Mouse (Mus musculus) cerebellum, postnatal 36 days (tissue): ENCODE data around the gene Krt13.

ENCODE experiments used
- DNase-seq, 2 experiments: peaks; one replicate each; pipeline ENCODE4 v3.0.0; 2021 to 2022; ENCODE audit warnings: mixed read lengths in 2 of 2

The Krt13 gene

DNA sequence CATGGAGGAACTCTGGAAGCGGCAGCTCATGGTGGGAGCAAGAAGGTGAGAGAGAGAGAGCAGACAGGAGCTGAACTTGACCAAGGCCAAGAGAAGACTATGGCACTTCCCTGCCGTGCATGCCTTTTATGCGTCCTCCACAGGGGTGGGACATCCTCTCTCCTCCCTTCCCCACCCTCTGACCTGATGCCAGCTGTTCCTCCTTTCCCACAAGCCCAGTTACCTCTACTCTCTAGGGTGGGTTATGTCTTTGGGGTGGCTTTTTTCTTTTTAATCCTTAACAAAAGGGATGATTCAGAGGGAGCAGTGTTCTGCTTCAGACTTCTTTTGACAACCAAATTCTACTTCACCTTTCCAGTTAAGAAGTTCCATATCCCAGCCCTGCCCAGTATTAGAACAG lies at the start of gene Krt13:
Gene Krt13 (minus strand): TSS at position 101 of the 400 bp plus-strand sequence.
- no peak for DNase-seq

DNA sequence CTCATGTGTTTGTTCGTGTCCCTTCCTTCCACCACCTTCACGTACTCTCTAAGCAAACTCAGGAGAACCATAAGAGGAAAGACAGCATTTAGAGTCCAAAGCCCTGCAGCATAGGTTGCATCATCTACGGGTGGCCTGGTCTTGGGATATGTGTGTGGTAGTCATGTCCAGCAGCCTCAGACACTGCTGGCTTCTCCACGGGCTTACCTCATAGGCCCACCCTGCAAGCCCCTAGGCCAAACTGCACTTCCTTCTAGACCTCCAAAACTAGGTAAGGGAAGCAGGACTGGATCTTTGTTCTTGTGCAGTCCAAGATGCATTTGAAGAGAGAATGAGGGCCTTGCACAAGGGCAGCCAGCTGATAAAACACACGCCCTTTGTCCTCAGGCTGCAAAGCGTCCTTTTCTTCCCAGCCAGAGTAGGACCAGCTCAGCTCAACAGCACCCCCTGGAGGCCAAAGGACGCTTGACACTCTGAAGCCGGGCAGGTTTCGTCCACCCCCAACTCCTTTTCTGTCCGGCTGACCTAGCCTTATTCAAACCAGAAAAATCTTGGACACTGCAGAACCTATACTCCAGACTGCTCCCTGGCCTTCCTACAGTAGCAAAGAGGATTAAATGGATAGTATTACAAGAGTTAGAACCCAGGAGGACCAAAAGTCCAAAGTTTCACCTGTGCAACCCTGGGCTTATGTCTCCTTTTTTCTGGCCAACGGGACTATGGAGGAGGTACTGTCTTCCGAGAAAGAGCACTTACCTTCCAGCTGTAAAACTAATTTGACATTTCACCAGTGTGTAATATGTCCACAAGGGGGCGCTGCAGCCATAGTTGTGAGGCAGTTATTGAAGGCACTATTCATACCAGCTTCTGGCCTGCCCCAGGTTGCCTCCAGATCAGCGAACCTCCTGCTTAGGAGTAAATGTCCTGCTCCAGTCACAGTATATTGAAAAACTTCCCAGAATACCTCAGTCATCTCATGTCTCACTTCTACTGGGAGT lies 47.7 kb upstream of the Krt13 start:
- DNase-seq, result peak; percentile 53 to 58

DNA sequence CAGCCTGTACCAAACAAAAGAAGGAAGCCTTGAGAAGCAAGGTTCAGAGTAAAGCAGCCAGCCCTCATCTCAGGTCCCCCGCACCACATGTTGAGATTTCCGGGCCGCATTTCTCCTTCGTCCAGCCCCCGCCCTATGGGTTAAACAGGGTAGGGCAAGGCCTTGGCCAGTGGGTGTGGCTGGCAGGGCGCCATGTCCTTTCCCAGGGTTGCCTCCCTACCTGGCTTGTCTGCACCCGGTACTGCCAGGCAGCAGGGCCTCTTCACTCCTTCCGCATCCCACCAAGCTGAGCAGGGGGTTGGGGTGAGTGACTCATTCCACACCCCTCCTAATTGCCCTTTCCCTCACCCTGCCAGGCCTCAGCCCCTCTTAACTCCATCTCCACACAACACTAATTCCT lies 46.7 kb upstream of the Krt13 start:
- DNase-seq, result peak in 1 of 2 experiments; percentile 2

DNA sequence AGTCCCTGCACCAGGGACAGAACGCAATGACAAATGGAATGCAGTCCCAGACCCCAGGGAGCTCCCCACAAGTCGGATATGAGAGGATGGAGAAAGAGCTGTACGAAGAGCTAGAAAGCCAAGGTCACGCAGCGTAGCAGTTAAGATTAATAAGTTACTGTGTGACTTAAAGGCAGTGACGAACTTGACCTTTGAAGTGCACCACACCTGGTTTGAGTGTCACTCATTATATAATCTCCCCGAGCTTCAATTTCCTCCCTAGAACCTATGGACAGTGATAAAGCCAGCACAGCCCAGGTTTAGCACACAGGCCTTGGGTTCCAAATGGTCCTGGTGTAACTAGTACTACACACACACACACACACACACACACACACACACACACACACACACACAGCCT lies 43.0 kb upstream of the Krt13 start:
- no peak for DNase-seq

DNA sequence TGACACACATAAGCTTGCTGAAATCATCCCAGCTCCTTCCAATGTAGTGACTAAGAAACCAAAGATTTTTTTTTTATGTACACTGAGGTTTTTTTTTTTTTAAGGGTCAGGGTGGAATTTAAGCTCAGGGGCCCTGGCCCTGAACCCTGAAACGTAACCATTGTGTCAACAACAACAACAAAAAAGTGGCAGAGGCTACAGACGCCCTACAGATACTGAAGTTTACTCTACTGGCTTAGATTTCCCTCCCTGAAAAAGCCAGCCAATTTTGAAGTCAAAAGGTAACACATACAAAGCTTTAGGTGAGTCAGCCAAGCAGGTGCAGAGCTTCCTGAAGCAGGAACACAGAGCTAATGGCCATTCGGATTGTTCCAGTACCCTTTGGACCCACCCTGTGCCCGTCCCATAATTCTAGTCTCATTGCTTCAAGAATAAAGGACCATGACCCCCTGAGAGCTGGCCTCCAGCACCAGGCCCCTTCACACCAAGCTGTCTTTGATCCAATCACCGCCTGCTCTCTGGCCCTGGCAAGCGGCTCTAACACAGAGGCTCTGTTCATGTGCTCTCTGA lies 36.6 kb upstream of the Krt13 start:
- no peak for DNase-seq

DNA sequence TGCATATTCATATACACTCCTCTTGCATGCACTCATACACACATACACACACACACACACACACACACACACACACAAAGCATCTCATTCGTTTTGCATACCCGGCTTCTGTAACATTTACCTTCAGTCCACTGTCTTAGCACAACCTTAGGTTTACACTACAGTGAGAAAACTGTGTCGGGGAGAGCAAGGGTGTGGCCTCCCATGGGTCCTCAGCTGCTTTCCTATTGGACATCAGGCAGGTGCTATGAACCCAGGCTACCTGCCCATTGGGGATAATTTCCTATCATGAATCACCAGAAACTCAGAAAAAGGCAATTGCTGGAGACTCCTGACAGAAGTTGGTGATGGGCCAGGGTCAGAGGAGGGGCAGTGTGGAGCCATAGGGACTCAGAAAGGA lies 36.0 kb upstream of the Krt13 start:
- no peak for DNase-seq

DNA sequence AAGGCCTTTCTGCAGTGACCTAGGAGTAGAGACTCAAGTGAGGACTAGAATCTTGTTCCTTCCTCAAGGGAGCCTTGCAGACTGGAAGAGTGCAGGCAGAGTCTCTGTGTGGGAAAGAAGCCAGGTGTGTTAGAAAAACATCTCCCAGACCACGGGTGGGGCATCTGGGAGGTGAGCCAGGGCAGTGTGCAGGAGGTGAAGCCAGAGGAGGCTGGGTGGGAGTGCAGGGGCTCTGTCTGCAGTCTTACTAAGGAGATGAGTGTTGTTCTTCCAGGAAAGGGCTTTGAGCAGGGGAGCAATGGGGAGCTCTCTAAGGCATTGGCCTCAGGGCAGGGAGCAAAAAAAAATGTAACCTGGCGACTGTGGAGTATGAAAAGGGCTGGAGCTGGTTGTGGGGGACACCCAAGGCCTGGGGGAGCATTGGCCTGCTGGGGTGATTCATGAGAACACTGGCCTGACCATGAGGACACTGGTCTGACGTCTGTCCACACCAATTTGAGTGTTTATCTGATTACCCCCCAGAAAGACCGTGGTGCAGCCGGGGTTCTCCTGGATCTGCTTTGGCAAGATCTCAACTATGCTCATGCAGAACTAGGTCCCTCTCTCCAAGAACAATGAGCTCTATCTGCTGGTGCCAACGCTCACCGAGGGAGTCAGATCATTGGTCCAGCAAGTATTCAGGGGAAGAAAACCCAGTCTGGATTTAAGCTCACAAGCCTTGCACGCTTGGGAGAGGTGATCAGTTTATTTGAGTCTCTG lies 34.3 kb upstream of the Krt13 start:
- no peak for DNase-seq

DNA sequence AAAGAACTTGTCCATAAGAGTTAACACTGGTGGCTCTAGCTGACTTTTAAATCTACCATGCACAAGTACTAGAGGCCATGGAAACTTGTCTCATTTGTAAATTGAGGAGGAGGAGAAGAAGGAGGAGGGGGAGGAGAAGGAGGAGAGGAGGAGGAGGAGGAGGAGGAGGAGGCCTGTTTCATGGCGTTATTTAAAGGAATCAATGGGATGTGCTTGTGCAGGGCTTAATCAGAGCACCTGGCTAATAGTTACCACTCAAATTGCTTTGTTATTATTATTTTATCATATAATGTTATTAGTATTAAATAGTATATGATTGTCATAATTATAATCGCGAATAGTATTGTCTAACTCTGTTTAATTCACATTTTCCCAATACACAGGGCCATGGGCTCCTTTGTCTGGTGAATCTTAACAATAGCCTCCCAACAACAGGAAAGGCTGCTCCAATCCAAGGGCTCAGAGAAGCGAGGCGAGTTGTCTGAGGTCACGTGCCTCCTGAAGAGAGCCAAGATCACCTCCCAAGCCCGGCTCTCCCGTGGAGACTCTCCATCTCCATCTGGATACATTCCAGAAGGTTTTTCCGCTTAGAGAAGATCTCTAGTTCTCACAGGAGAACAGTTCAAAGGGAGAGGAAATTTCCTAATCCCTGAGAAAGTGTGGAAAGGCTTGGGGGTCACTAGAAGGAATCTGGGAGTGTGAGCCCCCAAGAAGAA lies 27.4 kb upstream of the Krt13 start, which contains the start of gene Krt19:
Gene Krt19 (minus strand): TSS at position 51 of the 716 bp plus-strand sequence.
- DNase-seq, result no peak

DNA sequence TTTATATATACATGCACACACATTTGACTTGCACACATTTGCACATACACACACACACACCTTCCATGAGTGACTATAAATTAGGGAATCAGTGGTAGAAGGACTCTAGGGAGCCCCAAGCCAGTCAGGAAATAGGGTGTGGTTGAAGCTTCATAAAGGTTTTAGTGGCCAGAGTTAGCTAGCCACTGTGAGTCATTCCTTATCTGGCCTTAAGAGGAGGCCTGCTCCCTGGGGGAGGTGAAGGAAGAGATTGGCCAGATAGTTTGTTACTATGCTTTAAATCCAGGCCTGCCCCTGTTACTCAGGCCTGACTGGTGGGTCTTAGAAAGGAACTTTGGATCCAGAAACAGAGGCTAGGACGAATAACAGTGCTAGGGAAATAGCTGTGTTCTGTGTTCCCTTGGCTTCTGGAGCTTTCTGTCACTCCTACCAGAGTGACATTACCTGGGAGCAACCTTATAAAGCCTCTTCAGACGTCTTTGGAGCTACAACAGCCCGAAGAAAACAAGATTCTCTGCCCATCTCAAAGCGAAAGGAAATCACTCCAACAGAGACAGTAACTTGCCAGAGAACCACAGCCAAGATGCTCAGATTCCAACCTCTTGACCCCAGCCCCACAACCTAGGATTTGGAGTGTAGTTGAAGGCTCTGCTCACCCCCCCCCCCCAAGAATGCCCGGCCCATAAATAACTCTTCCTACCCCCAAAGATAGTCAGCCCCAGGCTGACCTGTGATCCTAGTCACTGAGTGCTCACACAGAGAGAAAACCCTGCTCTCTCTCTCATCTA lies 26.4 kb upstream of the Krt13 start:
- no peak for DNase-seq

DNA sequence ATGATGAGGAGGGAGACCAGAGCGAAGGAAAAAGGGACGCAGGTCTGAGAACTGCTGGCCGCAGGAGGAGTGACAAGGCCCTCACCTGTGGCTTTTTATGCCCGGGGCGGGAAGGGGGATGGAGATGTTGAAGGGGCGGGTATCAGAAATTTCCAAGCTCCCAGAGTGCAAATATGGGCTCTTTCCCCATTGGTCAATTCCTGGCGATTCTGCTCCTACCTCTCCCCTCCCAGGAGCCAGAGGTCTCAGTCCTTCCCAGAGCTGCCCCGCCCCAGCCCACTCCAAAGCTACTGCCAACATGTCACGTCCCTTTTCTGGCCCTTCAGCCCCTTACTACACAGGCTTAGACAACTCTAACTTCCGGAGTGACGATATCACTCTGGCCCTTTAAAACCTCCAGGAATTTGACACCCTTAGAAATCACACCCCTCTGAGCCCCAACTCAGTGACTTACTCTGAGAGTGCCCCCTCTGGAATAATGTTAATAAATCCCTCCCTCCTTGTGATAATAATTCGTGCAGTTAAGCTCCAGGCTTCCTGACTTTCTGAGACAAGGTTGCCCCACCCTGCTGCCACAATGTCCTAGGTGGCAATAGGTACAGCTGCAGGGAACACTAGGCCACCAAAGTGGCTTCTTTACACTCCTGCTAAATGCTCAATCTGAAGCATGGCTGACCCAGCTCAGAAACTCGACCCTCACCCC lies 24.6 kb upstream of the Krt13 start:
- no peak for DNase-seq

DNA sequence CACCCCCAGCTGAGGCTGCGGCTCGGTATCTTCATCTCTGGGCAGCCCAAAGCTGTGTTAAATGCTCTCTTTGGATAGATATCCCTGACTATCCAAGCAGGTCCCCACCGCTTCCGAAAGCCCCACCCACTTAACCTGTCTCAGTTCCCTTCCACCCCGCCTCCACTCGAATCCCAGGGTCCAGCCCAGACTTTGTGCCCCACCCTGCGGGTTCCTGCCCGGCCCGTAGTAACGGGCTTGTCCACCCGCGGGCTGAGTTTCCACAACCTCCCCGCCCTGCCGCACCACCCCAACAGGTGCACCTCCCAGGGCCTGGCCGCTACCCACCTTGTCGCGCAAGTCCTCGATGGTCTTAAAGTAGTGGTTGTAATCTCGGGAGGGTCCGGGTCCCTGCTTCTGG lies 23.7 kb upstream of the Krt13 start:
- DNase-seq, result no peak

DNA sequence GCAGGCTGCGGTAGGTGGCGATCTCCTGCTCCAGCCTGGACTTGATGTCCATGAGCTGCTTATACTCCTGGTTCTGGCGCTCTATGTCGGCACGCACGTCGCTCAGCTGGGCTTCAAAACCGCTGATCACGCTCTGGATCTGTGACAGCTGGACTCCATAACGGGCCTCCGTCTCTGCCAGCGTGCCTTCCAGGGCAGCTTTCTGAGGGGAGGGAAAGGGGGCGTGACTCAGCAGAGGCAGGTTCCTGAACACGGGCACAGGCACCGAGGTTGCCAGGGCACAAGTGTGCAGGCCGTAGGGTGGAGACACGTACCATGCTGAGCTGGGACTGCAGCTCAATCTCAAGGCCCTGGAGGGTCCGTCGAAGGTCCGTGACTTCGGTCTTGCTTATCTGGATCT lies 19.6 kb upstream of the Krt13 start:
- DNase-seq, result no peak

DNA sequence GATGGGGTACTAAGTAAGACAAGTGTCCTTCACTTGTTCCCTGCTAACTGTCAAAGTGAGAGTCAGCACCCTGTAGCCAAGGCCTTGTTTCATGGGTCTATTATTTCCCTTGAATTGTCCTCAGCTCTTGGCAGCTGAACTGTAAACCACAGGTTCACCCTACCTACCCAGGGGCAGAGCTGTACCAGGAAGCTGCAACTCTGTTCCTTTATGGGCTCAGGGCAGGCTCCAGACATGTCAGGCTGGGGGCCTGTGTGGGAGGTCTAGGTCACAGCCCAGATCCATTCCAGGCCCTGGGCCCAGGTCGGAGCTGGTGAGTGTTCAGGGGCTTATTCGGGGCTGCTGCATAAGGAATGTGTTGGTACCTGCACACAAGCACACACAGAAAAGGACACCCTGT lies 18.0 kb upstream of the Krt13 start:
- DNase-seq, result no peak

DNA sequence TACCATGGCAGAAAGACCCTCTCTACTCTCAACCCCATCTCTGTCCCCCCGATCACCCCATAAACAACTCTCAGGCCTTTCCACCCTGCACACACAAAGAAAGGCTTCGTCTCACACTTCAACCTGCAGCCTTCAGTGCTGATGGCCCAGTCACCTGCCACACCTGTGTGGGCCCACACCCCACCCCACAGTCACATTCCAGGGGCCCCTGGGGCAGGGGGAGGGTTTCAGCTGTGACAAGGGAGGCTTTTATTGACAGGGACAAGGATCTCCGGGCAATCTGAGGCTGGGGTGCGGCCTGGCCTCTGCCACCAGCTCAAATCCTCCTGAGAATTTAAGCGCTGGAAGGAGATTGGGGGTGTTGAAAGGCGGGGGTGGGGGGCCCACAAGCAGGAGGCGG lies 17.4 kb upstream of the Krt13 start:
- no peak for DNase-seq

DNA sequence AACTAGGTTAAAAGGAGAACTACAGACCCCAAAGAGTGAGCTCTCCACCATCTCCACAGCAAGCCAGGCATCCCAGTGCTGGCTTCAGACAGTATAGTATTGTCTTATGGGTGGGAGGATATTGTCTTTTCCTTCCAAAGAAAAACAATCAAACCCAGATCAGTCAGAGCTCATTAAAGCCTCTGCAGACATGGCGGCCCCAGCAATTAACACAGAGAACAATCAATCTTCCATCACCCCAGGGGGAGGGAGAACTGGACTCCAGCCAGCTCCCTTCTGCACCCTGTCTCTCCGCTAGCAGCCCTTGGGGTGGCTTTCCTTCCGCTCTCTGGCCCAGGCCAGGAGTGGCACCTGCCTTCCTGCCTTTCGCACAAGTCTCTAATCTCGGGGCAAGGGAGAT lies 16.3 kb upstream of the Krt13 start:
- DNase-seq, result no peak

DNA sequence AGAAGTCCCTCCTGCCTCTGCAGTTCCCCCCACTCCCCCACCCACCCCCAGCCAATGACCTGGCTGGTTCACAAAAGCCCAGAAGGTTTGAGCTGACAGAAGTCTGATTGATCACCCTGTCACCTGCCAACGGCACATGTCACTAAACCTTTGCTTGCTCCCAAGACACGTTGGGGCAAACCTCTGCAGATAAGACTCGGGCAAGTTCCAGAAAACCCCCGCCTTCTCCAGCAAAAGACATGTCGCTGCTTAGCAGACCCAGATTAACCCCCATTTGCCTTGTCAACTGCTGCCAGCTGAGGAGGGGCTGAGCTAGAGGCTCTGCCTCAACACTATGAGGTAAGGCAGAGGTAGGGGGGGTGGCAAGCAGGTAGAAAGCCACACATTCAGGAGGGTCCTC lies 15.2 kb upstream of the Krt13 start:
- no peak for DNase-seq

DNA sequence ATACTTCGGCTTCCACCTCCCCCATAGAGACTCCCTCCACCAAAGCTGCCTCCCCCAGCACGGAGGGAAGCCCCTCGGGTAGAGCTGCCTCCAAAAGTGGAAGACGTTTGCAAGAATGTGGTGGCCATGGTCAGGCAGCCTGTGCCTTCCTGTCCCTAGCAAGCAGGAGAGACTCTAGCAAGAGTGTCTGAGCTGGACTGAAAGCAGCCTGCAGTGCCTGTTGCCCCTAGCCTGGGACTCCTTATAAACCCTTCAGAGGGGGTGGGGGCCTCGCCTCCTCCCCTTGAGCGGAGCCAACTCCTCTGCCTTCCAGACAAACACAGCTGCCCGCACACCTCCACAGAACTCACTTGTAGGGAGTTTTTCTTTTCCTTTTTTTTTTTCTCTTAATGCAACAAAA lies 14.4 kb upstream of the Krt13 start, which contains the start of gene Krt15:
Gene Krt15 (minus strand): TSS at position 198 of the 400 bp plus-strand sequence.
- no peak for DNase-seq

DNA sequence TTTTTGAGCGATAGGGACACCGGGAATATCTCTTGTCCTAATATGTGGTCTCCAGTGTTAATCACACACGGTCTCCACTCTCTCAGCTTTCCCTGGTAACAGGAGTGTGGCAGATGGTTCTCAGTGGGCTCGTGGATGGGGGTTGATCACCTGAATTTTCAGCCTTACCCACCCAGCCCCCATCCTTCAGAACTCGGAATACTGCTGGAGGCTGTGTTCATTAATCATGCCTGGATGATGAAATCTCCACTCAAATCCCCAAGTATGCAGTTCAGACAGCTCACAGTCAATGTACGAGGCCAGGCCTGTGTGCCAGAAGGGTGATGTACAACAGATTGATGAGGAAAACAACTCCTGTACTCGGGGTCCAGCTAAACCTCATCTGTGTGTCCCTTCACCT lies 3.5 kb upstream of the Krt13 start:
- DNase-seq, result no peak

DNA sequence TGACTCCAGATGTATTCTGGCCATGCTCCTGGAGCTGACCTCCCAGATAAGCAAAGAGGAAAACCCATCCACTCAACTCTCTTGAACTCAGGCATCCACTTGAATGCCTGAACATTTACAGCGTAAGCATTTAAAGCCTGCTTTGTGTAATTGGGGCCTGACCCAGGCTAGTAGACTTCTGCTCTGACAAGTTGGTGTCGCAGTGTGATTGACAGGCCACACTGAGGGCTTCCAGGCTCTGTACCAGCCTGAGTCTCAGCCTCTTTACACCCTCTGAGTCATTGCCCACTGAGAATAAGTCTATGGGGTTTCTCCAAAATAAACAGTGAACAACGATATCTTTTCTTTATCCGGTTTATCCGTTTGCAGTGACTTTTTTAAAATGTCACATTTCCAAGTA lies 1.0 kb downstream of the Krt13 start:
- no peak for DNase-seq

DNA sequence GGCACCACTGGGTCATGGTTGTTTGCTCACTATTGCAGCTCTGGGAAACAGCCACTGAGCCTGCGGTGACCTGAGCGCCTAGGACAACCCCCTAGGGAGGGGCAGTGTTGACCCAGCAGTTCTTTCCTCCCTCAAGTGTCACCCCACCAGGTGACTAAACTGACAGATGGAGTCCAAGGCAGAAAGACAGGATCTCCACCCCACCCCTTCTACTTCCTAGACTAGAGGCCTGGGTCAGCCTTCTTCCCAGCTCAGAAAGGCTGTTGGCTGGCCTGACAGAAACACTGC lies 7.7 kb downstream of the Krt13 start:
- DNase-seq, result no peak

DNA sequence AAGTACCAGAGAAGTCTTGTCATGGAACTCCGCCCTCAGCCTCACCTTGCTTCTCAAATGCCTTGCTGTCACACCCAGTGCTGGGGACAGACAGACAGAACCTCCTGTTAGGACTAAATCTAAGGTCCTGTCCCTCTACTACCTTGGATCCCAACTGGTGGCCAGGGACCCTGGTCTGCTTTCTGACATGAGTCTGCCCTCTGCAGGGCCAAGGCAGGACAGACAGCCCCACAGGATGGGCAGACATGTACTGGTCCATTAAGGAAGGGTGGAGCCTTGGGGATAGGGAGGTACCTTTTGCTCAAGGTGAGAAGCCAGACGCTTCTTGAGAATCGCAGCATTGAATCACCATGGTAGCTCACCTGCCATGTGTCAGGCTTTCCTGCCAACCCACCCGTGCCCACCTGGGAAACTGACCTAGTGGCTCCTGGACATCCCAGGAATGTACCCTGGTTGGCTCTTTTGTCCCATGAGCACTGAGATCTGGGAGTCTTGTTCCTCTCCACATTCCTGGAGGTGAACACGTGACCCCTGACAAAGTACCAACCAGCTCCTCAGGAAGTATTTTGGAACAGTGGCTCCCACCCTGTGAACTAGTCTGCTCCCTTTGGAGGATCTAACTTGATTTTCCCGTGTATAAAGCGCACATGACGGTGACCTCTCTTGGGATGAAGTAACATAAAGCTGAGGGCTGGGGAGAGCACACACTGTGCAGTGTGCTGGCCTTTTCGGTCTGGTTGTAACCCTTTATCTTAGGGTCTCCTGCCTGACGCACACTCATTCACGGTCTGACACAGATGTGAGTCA lies 8.2 kb downstream of the Krt13 start:
- no peak for DNase-seq
